Mouse (Mus musculus): ENCODE data around the gene Lims1.

GRCm38 (mm10) chr10:58385629-58386028 lies 62.4 kb downstream of the Lims1 start:
- TF ChIP-seq POLR2A (IDR thresholded peaks at IDR 0.05; ENCODE audit: low read depth, low read length) (no peak), CTCF (IDR thresholded peaks at IDR 0.05; ENCODE audit: extremely low read depth, insufficient read depth, insufficient read length, insufficient replicate concordance) (no peak)

All from spleen, adult 2 months (tissue).